Mouse (Mus musculus) mesoderm, embryonic 11.5 days (tissue): ENCODE data around the gene Stap1.

ENCODE experiments used
- DNase-seq: peaks from one replicate; pipeline ENCODE4 v3.0.0-alpha.2; 2012; ENCODE audit warnings: low read depth, low spot score

Stap1 gene

GRCm38 (mm10) chr5:86128749-86129148 is 57.2 kb downstream of the Stap1 start:
- no peak for DNase-seq

GRCm38 (mm10) chr5:86129828-86130227 is 58.3 kb downstream of the Stap1 start:
- no peak for DNase-seq
